ENCODE assay signal across 8 mouse cellular contexts in genomic region chr9:101250486-101250885, GRCm38 (mm10). TPM values are rescaled to one million over a fixed set of nuclear protein-coding genes. Genes with fewer than 3 reads are reported as not detected.
A peak's percentile ranks its signal among the peaks of the same experiment; 100 is the strongest.
DNase-seq lines count a peak whose midpoint lies in the region; ATAC-seq and TF ChIP-seq lines count a peak whose summit lies in the region.

No protein-coding gene starts in this region.

- peak overlapping the region; percentile 98 for H3ac ChIP-seq in myocyte (ENCODE audit: control insufficient read depth, insufficient read length)

- H3K79me2 ChIP-seq in myocyte (ENCODE audit: control insufficient read depth, insufficient read depth), result peaks cover 44% of the 10 kb centered on the region

- ATAC-seq in monocyte, adult 5-6 weeks (replicated peaks; ENCODE audit: insufficient number of reproducible peaks, low FRiP score, low TSS enrichment, poor library complexity, severe bottlenecking), result no peak

- no peaks in the 10 kb centered on the region for H3K36me3 ChIP-seq in myocyte (ENCODE audit: control insufficient read depth, insufficient read depth)

- H3K4me2 ChIP-seq in myocyte (ENCODE audit: low read depth), result peak overlapping the region; percentile 90

- peak; percentile 18 for DNase-seq in kidney, adult 11 months
- no peak for DNase-seq in kidney, postnatal 10 days
- DNase-seq in NIH3T3 (ENCODE audit: low read depth), result peak; percentile 24
- DNase-seq in forelimb bud, embryonic 11.5 days (ENCODE audit: low read depth, low spot score), result peak; percentile 10
- DNase-seq in kidney, postnatal 14 days, result peak; percentile 21
- no peak for DNase-seq in spleen, postnatal 14 days (ENCODE audit: low spot score in 2 of 2)

- TF ChIP-seq POLR2A in myocyte (IDR thresholded peaks at IDR 0.05; ENCODE audit: insufficient read length, low read depth), result no peak

- H3K4me3 ChIP-seq in myocyte, result peak overlapping the region; percentile 49

- no peaks in the 10 kb centered on the region for H3K27me3 ChIP-seq in myocyte (ENCODE audit: control insufficient read depth, insufficient read depth, insufficient read length)

TF ChIP-seq in myocyte, 11 proteins besides CTCF, POLR2A, EP300 and RAD21:
- TF ChIP-seq SRF (IDR thresholded peaks at IDR 0.05; ENCODE audit: control insufficient read depth, insufficient read length, low read depth) (no peak), CEBPB (IDR thresholded peaks at IDR 0.05; ENCODE audit: insufficient read depth, poor library complexity, severe bottlenecking) (no peak), MAX (IDR thresholded peaks at IDR 0.05; ENCODE audit: low read depth) (no peak), MYOG (IDR thresholded peaks at IDR 0.05; ENCODE audit: control insufficient read depth in 1 of 3, insufficient read depth in 1 of 3, insufficient read length in 2 of 3, low read depth in 2 of 3) (no peak), MYOD1 (IDR thresholded peaks at IDR 0.05; ENCODE audit: control insufficient read depth in 1 of 3, insufficient read length in 2 of 3, low read depth in 2 of 3) (no peak), TCF3 (IDR thresholded peaks at IDR 0.05; ENCODE audit: insufficient read length, low read depth) (no peak), POLR2AphosphoS2 (IDR thresholded peaks at IDR 0.05; ENCODE audit: insufficient read length, low read depth) (no peak), TCF12 (IDR thresholded peaks at IDR 0.05; ENCODE audit: insufficient read depth, poor library complexity, severe bottlenecking) (no peak), REST (IDR thresholded peaks at IDR 0.05; ENCODE audit: insufficient read depth, insufficient read length) (no peak), E2F4 (IDR thresholded peaks at IDR 0.05; ENCODE audit: insufficient read depth) (no peak), USF1 (IDR thresholded peaks at IDR 0.05; ENCODE audit: low read depth) (no peak)
TF ChIP-seq in myocyte: peak in this region for 0.

RNA-seq across cellular contexts. Expression of gene Ppp2r3a, which starts 1.1 kb away (rescaled TPM):
- polyA plus RNA-seq in myocyte (2012; fragmentation: generic; extraction: Trizol), result 6.0 TPM
- total RNA-seq in monocyte, adult 5-6 weeks (2017), result 0.95 to 5.3 TPM (median 1.6 TPM) in 3 replicates

Comparison
In these comparisons a context has a peak if more than half of its experiments do, and no peak if none do; other contexts are left out.
1. DNase-seq: peak in kidney, adult 11 months (single experiment), NIH3T3 (single experiment), forelimb bud, embryonic 11.5 days (single experiment) and kidney, postnatal 14 days (single experiment); none in kidney, postnatal 10 days (single experiment) and spleen, postnatal 14 days (0 of 2).